Mouse (Mus musculus) kidney, embryonic 16.5 days (tissue): ENCODE results near the gene Six6. TPM values are rescaled to one million over a fixed set of nuclear protein-coding genes. Genes with fewer than 3 reads are reported as not detected.

ENCODE experiments used
- ATAC-seq: fragments of 200-750 bp; cut with Nextera tagmentation; 2 replicates; pipeline ENCODE4 v1.8.0; 2017; ENCODE audit warnings: moderate TSS enrichment; ENCODE audit not compliant: low FRiP score, low TSS enrichment
- H3K27ac ChIP-seq: fragments of 300-500 bp; sonication (generic); 2 replicates; pipeline ENCODE4 v1.5.1; 2014; ENCODE audit warnings: low read length
- H3K27me3 ChIP-seq: fragments of 300-500 bp; sonication (generic); 2 replicates; pipeline ENCODE4 v1.6.1; 2014; ENCODE audit warnings: low read length, control low read depth, mixed read lengths; ENCODE audit not compliant: insufficient read depth
- H3K36me3 ChIP-seq: fragments of 300-500 bp; sonication (generic); 2 replicates; pipeline ENCODE4 v1.6.1; 2014; ENCODE audit warnings: low read length, control low read depth, mixed read lengths; ENCODE audit not compliant: insufficient read depth
- H3K4me1 ChIP-seq: fragments of 300-500 bp; sonication (generic); 2 replicates; pipeline ENCODE4 v1.6.1; 2014; ENCODE audit warnings: low read length, control low read depth, mixed read lengths; ENCODE audit not compliant: insufficient read depth
- H3K4me2 ChIP-seq: fragments of 300-500 bp; sonication (generic); replicated peaks from 2 replicates; pipeline ENCODE4 v1.6.1; 2014; ENCODE audit warnings: low read depth, low read length
- H3K4me3 ChIP-seq: fragments of 300-500 bp; sonication (generic); 2 replicates; pipeline ENCODE4 v1.5.1; 2014; ENCODE audit warnings: mild to moderate bottlenecking, low read length
- H3K9ac ChIP-seq: fragments of 300-500 bp; sonication (generic); replicated peaks from 2 replicates; pipeline ENCODE4 v1.6.1; 2014; ENCODE audit warnings: low read length
- H3K9me3 ChIP-seq: fragments of 300-500 bp; sonication (generic); 2 replicates; pipeline ENCODE4 v1.6.1; 2016; ENCODE audit warnings: low read length, control low read depth
- whole genome bisulfite sequencing: fragments of 180-500 bp; shearing (Covaris S2); extraction: QIAGEN DNeasy Blood & Tissue Kit; methylation state at CpG from one replicate; pipeline ENCODE4 v1.1.7; 2014; 5-methylcytosine and 5-hydroxymethylcytosine counted together
- polyA plus RNA-seq: library from polyadenylated mRNA; unstranded; fragments of >200 nt; fragmentation: Nextera tagmentation; extraction: Ambion mirVana; gene quantifications from 2 replicates; pipeline ENCODE4 v1.2.1, GENCODE M21; 2015

The Six6 gene
- polyA plus RNA-seq, 1 experiment from 2014 or later = not detected

DNA sequence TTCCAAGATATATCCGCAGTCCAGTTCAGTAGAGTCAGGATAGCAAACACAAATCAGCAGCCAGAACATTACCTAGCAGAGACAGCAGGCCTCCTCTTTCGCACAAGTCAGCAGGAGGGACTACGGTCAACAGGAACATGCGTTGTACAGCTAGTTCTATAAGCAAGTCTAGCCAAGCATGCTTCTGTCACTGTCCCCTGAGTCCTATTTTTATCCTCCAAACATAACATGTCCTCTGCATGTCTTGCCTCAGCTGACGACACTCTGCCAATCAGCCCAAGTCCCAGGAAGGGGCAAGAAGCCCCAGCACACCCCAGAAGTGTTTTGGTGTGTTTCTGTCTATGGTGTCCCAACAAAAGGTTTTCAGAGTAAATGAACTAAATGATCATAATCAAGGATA, 14.2 kb downstream of the Six6 start:
- Histone ChIP-seq H3K4me3 (no peak overlapping the region), H3K27ac (no peak overlapping the region), H3K9ac (no peak overlapping the region), H3K36me3 (no peaks in the 10 kb centered on the region), H3K9me3 (no peaks in the 10 kb centered on the region), H3K4me2 (no peak overlapping the region), H3K27me3 (peaks cover 37% of the 10 kb centered on the region), H3K4me1 (no peaks in the 10 kb centered on the region)
- WGBS = 78% methylated on average over 5 of the region's 5 CpGs
- ATAC-seq = no peak

DNA sequence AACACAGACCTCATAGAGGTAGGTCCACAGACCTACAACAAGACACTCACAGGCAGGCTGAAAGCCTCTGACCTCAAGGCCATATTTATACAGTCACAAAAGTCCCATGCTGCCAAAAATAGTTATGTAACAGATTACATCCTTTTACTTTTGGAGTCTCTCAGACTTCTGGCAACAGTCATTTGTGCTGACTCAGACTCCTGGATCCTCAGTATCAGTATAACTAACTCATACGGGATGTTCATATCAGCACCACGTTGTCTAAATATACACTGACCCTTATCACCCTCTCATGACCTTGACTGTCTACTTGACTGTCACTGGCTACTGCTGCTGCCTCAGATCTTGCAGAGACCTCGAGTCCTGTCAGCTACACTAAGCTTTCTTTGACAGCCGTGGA, 15.2 kb downstream of the Six6 start:
- H3K9me3 ChIP-seq = no peaks in the 10 kb centered on the region
- no peak overlapping the region for H3K27ac ChIP-seq
- WGBS = 56% methylated on average over 4 of the region's 4 CpGs
- no peaks in the 10 kb centered on the region for H3K4me1 ChIP-seq
- H3K4me3 ChIP-seq = no peak overlapping the region
- no peak for ATAC-seq
- H3K4me2 ChIP-seq = no peak overlapping the region
- no peak overlapping the region for H3K9ac ChIP-seq
- peaks cover 26% of the 10 kb centered on the region for H3K27me3 ChIP-seq
- H3K36me3 ChIP-seq = no peaks in the 10 kb centered on the region

DNA sequence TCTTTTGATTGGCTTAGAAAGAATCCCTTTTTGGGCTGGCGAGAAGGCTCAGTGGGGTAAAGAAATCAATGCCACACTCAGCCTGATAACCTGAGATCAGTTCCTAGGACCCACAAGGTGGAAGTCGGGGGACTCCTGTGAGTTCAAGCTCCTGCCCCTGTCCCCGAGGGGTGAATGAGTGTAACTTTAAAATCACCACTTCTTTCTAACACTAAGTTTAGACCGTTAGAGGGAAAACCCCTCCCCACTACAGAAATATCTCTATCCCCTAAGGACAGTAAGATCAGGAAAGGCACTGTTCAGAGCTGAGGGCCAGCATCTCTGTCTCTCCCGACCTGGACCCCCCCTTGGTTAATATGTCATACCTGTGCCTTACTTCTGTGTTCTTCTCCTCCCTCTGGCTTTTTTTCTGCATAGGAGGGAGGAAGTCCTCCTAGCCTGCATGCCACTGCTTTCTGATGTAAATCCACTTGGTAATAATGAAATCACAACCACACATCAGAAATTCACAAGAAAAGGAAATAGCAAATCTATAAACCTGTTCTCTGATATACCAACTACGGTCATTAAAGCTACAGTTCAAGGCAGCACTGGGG, 18.2 kb downstream of the Six6 start:
- Histone ChIP-seq H3K9me3 (no peaks in the 10 kb centered on the region), H3K9ac (no peak overlapping the region), H3K4me3 (no peak overlapping the region), H3K4me1 (no peaks in the 10 kb centered on the region), H3K4me2 (no peak overlapping the region), H3K36me3 (no peaks in the 10 kb centered on the region), H3K27ac (no peak overlapping the region), H3K27me3 (0 out of 2 replicates have a peak, but pooled peaks cover 5% of the 10 kb centered on the region)
- no peak for ATAC-seq
- WGBS = 70% methylated on average over 6 of the region's 6 CpGs

DNA sequence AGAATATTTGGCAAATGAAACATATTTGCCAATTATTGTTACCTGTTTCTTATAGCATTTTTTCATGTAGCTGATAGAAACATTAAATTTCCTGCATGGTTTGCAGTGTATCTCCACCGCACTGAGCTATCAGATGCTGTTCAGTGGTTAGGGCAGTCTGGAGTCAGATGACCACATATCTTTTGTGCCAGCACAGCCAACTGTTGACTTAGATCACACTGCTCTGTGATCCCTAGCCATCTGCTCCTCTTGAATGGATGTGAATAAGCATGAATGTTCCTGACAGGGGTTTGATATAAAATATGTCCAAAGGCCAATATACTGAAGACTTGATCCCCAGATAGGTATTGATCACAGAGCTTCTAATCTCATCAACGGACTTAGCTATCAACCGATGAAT, 18.8 kb downstream of the Six6 start:
- H3K36me3 ChIP-seq = no peaks in the 10 kb centered on the region
- H3K4me2 ChIP-seq = no peak overlapping the region
- 90% methylated on average over 3 of the region's 3 CpGs for whole genome bisulfite sequencing
- no peak overlapping the region for H3K9ac ChIP-seq
- 0 out of 2 replicates have a peak, but pooled peaks cover under 1% of the 10 kb centered on the region for H3K27me3 ChIP-seq
- no peaks in the 10 kb centered on the region for H3K4me1 ChIP-seq
- no peak overlapping the region for H3K27ac ChIP-seq
- no peaks in the 10 kb centered on the region for H3K9me3 ChIP-seq
- H3K4me3 ChIP-seq = no peak overlapping the region
- ATAC-seq = no peak

DNA sequence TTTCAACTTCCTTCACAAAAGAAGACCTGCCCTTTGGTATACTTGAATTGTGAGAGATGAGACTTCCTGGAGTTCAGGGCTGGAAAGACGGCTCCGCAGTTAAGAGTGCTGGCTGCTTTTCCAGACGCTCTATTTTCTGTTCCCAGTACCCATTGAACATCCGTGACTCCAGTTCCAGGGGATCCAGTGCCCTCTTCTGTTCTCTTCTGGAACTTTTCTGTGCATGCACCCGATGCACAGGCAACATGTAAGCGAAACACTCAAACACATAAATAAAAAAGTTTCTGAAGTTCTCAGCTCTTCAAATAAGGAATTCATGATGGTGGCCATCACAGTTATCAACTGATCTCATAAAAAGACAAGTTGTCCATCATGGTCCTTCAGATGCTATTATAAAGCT, 23.1 kb downstream of the Six6 start:
- Histone ChIP-seq H3K36me3 (no peaks in the 10 kb centered on the region), H3K4me3 (no peak overlapping the region), H3K9me3 (no peaks in the 10 kb centered on the region), H3K4me1 (no peaks in the 10 kb centered on the region), H3K9ac (no peak overlapping the region), H3K27me3 (no peaks in the 10 kb centered on the region), H3K27ac (no peak overlapping the region), H3K4me2 (no peak overlapping the region)
- no peak for ATAC-seq
- 68% methylated on average over 6 of the region's 6 CpGs for WGBS

DNA sequence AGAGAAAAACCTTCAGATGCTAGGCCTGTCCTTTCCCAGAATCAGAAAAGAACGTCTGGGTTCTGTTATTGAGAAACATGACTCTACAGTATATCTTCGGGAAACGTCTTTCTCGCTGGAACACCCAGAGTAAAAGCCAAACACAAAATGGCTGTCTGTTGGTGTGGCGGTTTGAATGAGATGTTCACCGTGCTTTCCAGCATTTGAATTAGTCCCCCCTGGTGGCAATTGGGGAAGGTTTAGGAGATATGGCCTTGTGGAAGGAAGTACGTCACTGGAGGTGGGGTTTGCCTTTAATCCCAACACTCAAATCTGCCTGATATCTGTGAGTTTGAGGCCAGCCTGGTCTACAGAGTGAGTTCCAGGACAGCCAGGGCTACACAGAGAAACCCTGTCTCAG, 27.8 kb downstream of the Six6 start:
- no peaks in the 10 kb centered on the region for H3K9me3 ChIP-seq
- no peaks in the 10 kb centered on the region for H3K4me1 ChIP-seq
- 83% methylated on average over 7 of the region's 7 CpGs for WGBS
- H3K9ac ChIP-seq = no peak overlapping the region
- H3K36me3 ChIP-seq = no peaks in the 10 kb centered on the region
- H3K27me3 ChIP-seq = peaks cover 7% of the 10 kb centered on the region
- H3K4me2 ChIP-seq = no peak overlapping the region
- ATAC-seq = no peak
- no peak overlapping the region for H3K4me3 ChIP-seq
- H3K27ac ChIP-seq = no peak overlapping the region

DNA sequence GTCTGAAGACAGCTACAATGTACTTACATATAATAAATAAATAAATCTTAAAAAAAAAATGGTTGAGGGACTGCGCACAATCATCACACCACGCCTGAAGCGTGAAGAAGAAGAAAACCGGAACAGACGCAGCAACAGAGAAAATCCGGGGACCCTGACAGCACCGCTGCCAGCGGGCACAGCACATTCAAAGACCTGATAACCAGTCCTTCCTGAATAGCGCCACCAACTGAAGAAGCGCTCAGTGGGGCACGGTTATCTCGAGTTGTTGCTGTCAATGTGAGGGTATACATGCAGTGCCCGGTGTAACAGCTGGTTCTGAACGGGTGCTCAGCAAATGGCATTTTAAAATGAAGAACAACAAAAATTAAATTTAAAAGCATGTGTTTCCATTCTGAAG, 30.9 kb downstream of the Six6 start:
- Histone ChIP-seq H3K27ac (no peak overlapping the region), H3K9ac (no peak overlapping the region), H3K36me3 (no peaks in the 10 kb centered on the region), H3K9me3 (no peaks in the 10 kb centered on the region), H3K27me3 (peaks cover 7% of the 10 kb centered on the region), H3K4me2 (no peak overlapping the region), H3K4me3 (no peak overlapping the region), H3K4me1 (no peaks in the 10 kb centered on the region)
- no peak for ATAC-seq
- 72% methylated on average over 14 of the region's 14 CpGs for WGBS

DNA sequence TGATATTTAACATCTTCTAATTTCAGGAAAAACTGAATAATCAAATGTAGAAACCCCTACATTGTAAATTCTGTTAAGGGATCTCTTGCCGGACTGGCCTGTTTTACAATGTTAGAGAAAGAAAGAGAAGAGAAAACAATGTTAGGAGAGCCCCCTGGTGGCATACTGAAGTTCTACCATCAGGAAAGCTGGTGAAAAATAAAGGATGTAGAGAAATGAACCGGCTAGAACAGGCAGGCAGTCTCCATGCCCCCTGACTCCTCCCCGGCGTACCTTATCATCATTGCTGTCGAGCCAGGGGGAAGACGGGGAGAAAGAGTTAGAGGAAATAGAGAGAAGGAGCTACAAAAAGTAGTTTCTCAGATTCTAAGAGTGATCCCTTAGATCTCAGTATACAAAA, 33.5 kb downstream of the Six6 start:
- H3K36me3 ChIP-seq = no peaks in the 10 kb centered on the region
- no peak for ATAC-seq
- 3% methylated on average over 6 of the region's 6 CpGs for WGBS

DNA sequence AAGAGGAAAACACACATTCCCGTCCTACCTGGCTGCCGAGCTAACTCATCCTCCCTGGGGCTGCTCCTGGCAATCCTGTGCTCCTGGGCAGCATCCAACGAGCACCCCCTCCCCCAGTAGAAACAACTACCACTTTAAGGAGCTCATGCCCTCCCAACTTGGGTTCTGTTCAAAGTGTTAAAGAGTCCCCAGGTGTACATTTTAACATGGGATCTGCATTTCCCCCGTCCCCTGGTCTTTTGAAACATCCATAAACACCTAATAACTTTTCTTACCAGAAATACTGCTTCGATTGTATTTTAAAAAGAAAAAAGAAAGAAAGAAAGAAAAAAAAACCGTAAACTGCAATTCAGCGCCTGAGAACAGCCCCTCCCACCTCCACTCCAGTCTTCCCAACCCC, 36.5 kb downstream of the Six6 start:
- WGBS = 9% methylated on average over 7 of the region's 7 CpGs
- H3K36me3 ChIP-seq = no peaks in the 10 kb centered on the region
- ATAC-seq = no peak
- 0 out of 2 replicates have a peak, but pooled peaks cover 3% of the 10 kb centered on the region for H3K4me1 ChIP-seq
- peaks cover 12% of the 10 kb centered on the region for H3K27me3 ChIP-seq
- peak overlapping the region; percentile 33 for H3K4me3 ChIP-seq
- no peak overlapping the region for H3K9ac ChIP-seq
- no peaks in the 10 kb centered on the region for H3K9me3 ChIP-seq
- H3K27ac ChIP-seq = no peak overlapping the region
- peak overlapping the region; percentile 58 for H3K4me2 ChIP-seq

More for the DNA sequence above, 33.5 kb downstream of the Six6 start:
- Histone ChIP-seq H3K9me3 (no peaks in the 10 kb centered on the region), H3K4me2 (no peak overlapping the region), H3K27me3 (peaks cover 14% of the 10 kb centered on the region), H3K9ac (no peak overlapping the region), H3K4me1 (0 out of 2 replicates have a peak, but pooled peaks cover 3% of the 10 kb centered on the region), H3K27ac (no peak overlapping the region), H3K4me3 (no peak overlapping the region)

DNA sequence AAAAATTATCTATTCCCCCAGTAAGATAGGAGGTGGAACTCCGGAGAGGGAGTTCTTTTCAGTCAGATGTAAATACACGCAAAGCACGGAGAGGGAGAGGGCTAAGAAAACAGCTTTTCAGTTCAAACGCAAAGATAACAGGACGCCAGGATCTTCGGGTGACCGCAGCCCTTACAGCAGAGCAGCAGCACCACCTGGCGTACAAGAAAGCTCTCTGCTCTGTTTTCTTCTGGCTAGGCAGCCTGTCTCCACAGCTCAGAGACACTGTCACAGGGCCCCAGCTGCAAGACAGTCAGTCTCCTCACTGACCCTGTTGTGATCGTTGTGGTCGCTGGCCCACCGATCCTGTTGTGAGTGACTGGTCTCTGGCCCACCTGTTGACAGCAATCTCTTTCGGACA, 37.0 kb downstream of the Six6 start:
- Histone ChIP-seq H3K4me1 (0 out of 2 replicates have a peak, but pooled peaks cover 3% of the 10 kb centered on the region), H3K4me2 (peak overlapping the region; percentile 58), H3K9me3 (no peaks in the 10 kb centered on the region), H3K9ac (no peak overlapping the region), H3K36me3 (no peaks in the 10 kb centered on the region), H3K4me3 (peak overlapping the region; percentile 33), H3K27ac (no peak overlapping the region), H3K27me3 (peaks cover 8% of the 10 kb centered on the region)
- WGBS = 2% methylated on average over 12 of the region's 12 CpGs
- ATAC-seq = peak; percentile 90; the same call in 1 of the 2 replicates
